Mouse (Mus musculus) C2C12 (cell line): ENCODE results near the gene Cradd.

Source experiments
- CEBPB ChIP-seq: IDR thresholded peaks from one replicate; pipeline ENCODE4 v1.6.1; 2011; ENCODE audit warnings: low read depth, mild to moderate bottlenecking, control low read depth, moderate library complexity
- CTCF ChIP-seq: IDR thresholded peaks from one replicate; pipeline ENCODE4 v1.5.1; 2011; ENCODE audit not compliant: control insufficient read depth, insufficient read depth, insufficient read length
- FOSL1 ChIP-seq: IDR thresholded peaks from one replicate; pipeline ENCODE4 v1.8.0; 2011; ENCODE audit warnings: mild to moderate bottlenecking, low read length; ENCODE audit not compliant: poor library complexity, insufficient read depth, severe bottlenecking
- MAX ChIP-seq: IDR thresholded peaks from one replicate; pipeline ENCODE4 v1.6.1; 2011; ENCODE audit warnings: mild to moderate bottlenecking, control low read depth
- MYOD1 ChIP-seq: IDR thresholded peaks from one replicate; pipeline ENCODE4 v1.6.1; 2011; ENCODE audit warnings: low read depth; ENCODE audit not compliant: control insufficient read depth, insufficient read length
- MYOG ChIP-seq: IDR thresholded peaks from one replicate; pipeline ENCODE4 v1.6.1; 2011; ENCODE audit not compliant: control insufficient read depth, insufficient read length; ENCODE audit errors: extremely low read depth
- USF1 ChIP-seq: IDR thresholded peaks from one replicate; pipeline ENCODE4 v1.6.1; 2011; ENCODE audit warnings: low read depth, mild to moderate bottlenecking, control low read depth, moderate library complexity

GRCm38 (mm10) chr10:95314019-95314418 lies 9.9 kb downstream of the Cradd start:
- TF ChIP-seq USF1 (no peak), MYOD1 (no peak), CTCF (no peak), MAX (no peak), CEBPB (no peak), FOSL1 (no peak), MYOG (no peak)
